Mouse (Mus musculus): Measurements from ENCODE around the gene Tbc1d8.

The Tbc1d8 gene

GRCm38 (mm10) chr1:39365562-39365961 lies 113.0 kb downstream of the Tbc1d8 start:
- no peak for DNase-seq (ENCODE audit: low spot score in 2 of 2)

DNA sequence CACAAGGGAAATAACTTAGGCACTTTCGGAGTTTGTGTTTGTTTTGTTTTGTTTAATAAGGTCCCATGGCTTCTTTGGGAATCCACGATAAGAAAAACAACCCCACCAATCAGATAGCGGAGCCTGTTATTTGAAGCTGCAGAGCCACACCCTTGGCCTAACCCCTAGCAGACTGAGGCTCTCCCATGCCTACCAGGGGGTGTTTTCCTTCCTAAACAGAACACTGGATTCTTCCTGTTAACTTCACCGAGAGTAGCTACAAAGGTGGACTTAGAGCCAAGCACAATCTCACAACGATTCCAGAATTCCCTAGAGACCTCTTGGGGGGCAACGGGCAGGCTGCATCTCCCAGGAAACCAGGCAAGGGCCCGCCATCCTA lies 116.1 kb downstream of the Tbc1d8 start:
- no peak for DNase-seq (ENCODE audit: low spot score in 2 of 2)

DNA sequence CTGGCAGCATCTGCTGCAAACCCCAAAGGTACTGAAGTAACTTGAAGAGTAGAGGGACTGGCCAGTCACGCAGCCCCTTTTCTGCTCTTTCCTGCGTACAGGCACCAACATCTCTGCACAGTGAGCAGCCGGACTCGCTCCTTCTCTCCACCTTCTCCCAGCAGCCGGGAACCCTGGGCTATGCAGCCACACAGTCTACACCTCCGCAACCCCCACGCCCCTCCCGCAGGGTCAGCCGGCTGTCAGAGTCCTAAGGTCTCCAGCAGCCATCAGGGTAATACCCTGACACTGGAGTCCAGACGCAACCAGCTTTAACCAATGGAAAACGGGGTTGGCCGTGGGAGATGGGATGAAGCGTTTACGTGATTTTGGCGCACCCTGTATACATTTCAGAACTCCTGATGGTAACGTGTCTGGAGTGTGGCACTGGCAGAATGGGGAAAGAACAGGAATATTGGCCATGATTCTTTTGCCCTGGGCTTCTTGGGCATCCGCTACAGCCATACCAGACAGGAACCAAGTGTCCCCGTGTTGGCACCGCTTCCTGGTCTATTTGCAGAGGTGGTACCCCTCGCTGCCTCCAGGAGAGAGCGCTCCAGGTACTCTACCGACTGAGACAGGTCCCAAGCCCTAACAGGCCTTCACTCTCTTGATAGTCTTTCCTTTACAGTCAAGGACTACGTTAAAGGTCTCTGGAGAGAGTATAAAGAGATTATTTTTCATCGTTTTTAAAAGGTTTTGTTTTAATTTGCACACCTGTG lies 116.6 kb downstream of the Tbc1d8 start:
- DNase-seq (ENCODE audit: low spot score in 2 of 2): no peak

- DNase-seq (ENCODE audit: low spot score in 2 of 2): no peak
Measured at GRCm38 (mm10) chr1:39349427-39349826, 129.1 kb downstream of the Tbc1d8 start.

GRCm38 (mm10) chr1:39349001-39349400 lies 129.6 kb downstream of the Tbc1d8 start:
- DNase-seq (ENCODE audit: low spot score in 2 of 2): no peak

DNA sequence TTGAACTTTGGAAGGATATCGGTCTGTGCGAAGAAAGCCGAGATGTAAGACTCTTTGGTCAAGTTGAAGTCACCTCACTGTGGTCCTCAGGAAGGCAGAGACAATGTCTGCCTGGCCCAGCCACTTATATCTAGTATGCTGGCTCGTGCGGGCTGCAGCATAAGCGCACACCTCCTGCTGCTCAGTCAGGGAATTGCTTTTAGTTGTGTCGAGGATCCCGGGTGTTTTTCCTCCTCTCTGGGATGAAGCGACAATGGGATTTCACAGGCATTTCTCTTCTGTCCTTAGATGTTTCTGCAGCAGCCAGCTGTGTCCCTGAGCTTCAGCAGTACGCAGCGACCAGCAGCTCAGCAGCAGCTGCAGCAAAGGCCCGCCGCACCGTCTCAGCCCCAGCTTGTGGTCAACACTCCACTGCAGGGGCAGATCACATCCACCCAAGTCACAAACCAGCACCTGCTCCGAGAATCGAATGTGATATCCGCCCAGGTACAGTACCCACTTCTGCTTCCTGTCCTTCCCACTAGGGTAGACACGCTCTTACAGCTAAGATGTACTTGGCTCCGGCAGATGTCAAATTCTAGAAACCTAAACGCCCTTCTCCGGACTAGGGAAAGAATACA lies 133.5 kb downstream of the Tbc1d8 start:
- DNase-seq (ENCODE audit: low spot score in 2 of 2): no peak

GRCm38 (mm10) chr1:39343242-39343641 lies 135.3 kb downstream of the Tbc1d8 start:
- DNase-seq (ENCODE audit: low spot score in 2 of 2): no peak

- DNase-seq (ENCODE audit: low spot score in 2 of 2): no peak
Measured at GRCm38 (mm10) chr1:39341807-39342206, 136.7 kb downstream of the Tbc1d8 start.

GRCm38 (mm10) chr1:39340647-39341046 lies 137.9 kb downstream of the Tbc1d8 start:
- peak in 1 of 2 experiments; percentile 27 for DNase-seq (ENCODE audit: low spot score in 2 of 2)

DNA sequence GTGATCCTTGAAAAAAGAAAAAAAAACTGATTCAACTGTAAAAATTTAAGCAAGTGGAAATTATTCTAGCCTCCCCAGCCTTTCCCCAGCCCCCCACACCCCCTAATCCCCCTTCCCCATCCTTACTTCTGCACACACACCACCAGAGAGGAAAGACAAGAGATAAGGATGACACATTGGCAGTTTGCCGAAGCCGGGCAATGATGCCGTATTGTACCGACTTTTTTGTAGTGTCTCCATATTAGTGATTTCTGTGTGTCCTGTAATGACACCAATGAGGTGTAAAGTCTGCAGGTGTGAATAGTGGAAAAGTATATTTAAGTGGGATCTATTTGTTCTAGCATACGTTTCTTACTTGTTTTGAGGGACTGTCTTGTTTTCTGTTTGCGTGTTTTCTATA lies 138.4 kb downstream of the Tbc1d8 start:
- DNase-seq (ENCODE audit: low spot score in 2 of 2): no peak

GRCm38 (mm10) chr1:39339455-39339854 lies 139.1 kb downstream of the Tbc1d8 start:
- DNase-seq (ENCODE audit: low spot score in 2 of 2): no peak

- DNase-seq (ENCODE audit: low spot score in 2 of 2): no peak
Measured at GRCm38 (mm10) chr1:39338831-39339230, 139.7 kb downstream of the Tbc1d8 start.

DNA sequence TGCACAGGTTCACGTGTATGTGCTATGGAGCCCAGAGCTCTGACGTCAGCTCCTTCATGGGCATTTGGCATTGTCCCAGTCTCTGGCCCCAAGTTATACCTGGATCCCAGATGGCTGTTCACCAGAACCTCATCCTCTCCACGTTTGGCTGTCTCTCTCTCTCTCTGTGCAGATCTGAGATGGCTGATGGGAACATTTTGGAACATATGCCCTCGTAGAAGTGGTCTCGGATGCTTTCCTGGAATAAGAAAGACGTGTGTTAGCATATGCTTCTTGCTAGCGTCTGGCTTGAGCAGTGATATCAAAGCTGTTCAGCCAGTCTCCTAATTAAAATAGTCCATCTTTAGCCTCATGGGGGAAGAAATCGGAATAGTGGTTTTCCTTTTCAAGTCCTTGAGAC lies 141.8 kb downstream of the Tbc1d8 start:
- DNase-seq (ENCODE audit: low spot score in 2 of 2): no peak

GRCm38 (mm10) chr1:39335561-39336196 lies 142.9 kb downstream of the Tbc1d8 start:
- no peak for DNase-seq (ENCODE audit: low spot score in 2 of 2)

- no peak for DNase-seq (ENCODE audit: low spot score in 2 of 2)
Measured at GRCm38 (mm10) chr1:39332456-39332855, 146.1 kb downstream of the Tbc1d8 start.

DNA sequence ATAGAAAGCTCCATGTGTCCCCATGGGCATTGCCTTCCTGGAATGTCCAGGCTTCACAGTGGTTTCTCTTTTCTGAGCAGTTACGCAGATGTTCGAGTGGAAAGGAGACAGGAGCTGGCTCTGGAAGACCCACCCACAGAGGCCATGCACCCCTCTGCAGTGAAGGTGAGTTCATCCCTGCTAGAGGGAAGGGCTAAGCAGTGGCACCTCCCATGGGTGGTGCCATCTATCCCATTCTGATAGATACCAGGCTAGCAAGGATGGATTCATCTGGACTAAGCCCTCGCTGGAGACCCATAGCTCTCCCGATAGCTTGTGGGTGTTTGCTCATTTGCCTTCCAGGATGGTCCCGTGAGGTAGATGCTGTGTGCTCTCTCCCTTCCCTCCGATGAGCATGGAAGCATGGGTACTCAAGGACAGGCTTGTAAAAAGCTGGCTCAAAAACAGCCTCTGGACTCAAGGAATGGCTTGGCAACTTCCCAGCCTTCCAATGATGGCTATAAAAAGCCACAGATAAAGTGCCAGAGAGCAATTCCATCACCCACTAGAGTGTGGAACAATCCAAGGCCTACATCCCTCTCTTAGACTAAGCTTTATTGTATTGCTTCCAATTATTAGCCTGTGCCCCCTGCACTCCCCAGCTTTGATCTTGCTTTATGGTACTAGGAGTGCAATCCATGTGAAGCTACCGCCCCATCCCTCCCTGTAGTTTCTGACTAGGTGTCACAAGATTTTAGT lies 147.5 kb downstream of the Tbc1d8 start:
- DNase-seq (ENCODE audit: low spot score in 2 of 2): no peak

DNA sequence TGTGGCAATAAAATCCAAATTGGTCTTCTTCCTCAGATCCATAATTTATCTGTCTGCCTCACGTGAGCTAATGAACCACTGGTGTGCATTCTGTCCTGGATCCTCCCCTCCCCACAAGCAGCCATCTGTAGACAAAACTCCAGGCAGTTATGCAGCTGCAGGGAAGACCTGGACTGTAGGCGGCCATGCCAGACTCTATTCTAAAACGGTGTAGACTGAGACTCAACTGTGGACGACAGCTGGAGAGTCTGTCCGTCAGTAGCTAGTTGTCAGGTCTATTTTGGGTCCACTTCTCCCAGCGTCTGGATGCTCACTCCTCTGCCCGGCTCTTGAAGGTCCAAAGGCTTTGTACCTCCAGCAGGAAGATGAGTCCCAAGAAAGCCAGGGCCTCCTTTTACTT lies 151.0 kb downstream of the Tbc1d8 start:
- no peak for DNase-seq (ENCODE audit: low spot score in 2 of 2)

DNA sequence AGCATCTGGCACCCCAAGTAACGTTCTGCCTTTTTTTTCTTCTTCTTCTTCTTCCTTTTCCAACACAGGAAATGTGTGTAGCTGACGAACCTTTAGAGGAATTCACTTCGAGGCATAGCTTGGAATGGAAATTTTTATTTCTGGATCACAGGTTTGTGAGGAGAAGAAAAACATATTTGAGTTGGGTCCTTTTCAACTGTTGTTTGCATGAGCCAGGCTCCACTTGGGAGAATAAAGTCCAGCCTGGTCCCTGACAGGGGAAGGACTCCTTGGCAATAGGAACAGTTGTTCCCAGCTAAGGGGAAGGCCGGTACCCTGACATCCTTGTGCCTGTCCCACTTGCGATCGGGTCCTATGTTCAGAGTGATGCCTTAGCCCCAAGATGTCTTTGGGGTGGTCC lies 153.3 kb downstream of the Tbc1d8 start:
- no peak for DNase-seq (ENCODE audit: low spot score in 2 of 2)

GRCm38 (mm10) chr1:39321954-39322353 lies 156.6 kb downstream of the Tbc1d8 start:
- DNase-seq (ENCODE audit: low spot score in 2 of 2): no peak

All from spleen, postnatal 36 days (tissue).